Mouse (Mus musculus) stomach, postnatal 0 days (tissue): Measurements from ENCODE around the gene Fmc1.

Source experiments
- CTCF ChIP-seq: IDR thresholded peaks from 2 replicates; pipeline ENCODE4 v1.5.1; 2016; ENCODE audit warnings: antibody characterized with exemption, low read depth, mild to moderate bottlenecking, moderate library complexity
- EP300 ChIP-seq: optimal IDR thresholded peaks from 2 replicates; pipeline ENCODE3; 2016; ENCODE audit warnings: antibody characterized with exemption

GRCm38 (mm10) chr6:38533428-38534405 lies at the start of gene Fmc1:
- peak; percentile 73 for TF ChIP-seq CTCF
- TF ChIP-seq EP300, result peak; percentile 50
